Mouse (Mus musculus) lung, postnatal 10 days (tissue): Measurements from ENCODE around the gene Nppa.

ENCODE experiments used
- DNase-seq: peaks from one replicate; pipeline ENCODE4 v3.0.0; 2021

Gene Nppa

GRCm38 (mm10) chr4:148000202-148000772 is at the start of gene Nppa:
Gene Nppa, plus strand, starts transcription at chr4:148000722.
- DNase-seq = no peak

GRCm38 (mm10) chr4:147953590-147953989 is 46.9 kb upstream of the Nppa start:
- DNase-seq = peak; percentile 47

GRCm38 (mm10) chr4:147957141-147957540 is 43.4 kb upstream of the Nppa start:
- DNase-seq = no peak

GRCm38 (mm10) chr4:147959881-147960831 is 40.4 kb upstream of the Nppa start:
- peak; percentile 68 for DNase-seq

- no peak for DNase-seq
Observed at GRCm38 (mm10) chr4:147962781-147963180, 37.7 kb upstream of the Nppa start.

GRCm38 (mm10) chr4:147963623-147964022 is 36.9 kb upstream of the Nppa start:
- DNase-seq = no peak

GRCm38 (mm10) chr4:147965712-147966111 is 34.8 kb upstream of the Nppa start:
- DNase-seq = no peak

GRCm38 (mm10) chr4:147968816-147969215 is 31.7 kb upstream of the Nppa start:
- DNase-seq = no peak

- no peak for DNase-seq
Observed at GRCm38 (mm10) chr4:147969337-147969736, 31.2 kb upstream of the Nppa start.

GRCm38 (mm10) chr4:147976237-147976636 is 24.3 kb upstream of the Nppa start:
- no peak for DNase-seq

- DNase-seq = no peak
Observed at GRCm38 (mm10) chr4:147977726-147978125, 22.8 kb upstream of the Nppa start.

- DNase-seq = no peak
Observed at GRCm38 (mm10) chr4:147978391-147978790, 22.1 kb upstream of the Nppa start.

- no peak for DNase-seq
Observed at GRCm38 (mm10) chr4:147979441-147979860, 21.1 kb upstream of the Nppa start.

GRCm38 (mm10) chr4:147985205-147986132 is 15.1 kb upstream of the Nppa start, which contains the start of gene Nppb:
Gene Nppb, plus strand, starts transcription at chr4:147985788.
- DNase-seq = peak; percentile 43

- no peak for DNase-seq
Observed at GRCm38 (mm10) chr4:147993571-147994095, 6.9 kb upstream of the Nppa start.

GRCm38 (mm10) chr4:147995311-147995710 is 5.2 kb upstream of the Nppa start:
- no peak for DNase-seq

- DNase-seq = no peak
Observed at GRCm38 (mm10) chr4:148001013-148001789, 679 bp downstream of the Nppa start.

- DNase-seq = no peak
Observed at GRCm38 (mm10) chr4:148001866-148002265, 1.3 kb downstream of the Nppa start.

- DNase-seq = no peak
Observed at GRCm38 (mm10) chr4:148004361-148004760, 3.8 kb downstream of the Nppa start.

- peak; percentile 54 for DNase-seq
Observed at GRCm38 (mm10) chr4:148008412-148008811, 7.9 kb downstream of the Nppa start.

GRCm38 (mm10) chr4:148009641-148010040 is 9.1 kb downstream of the Nppa start:
- no peak for DNase-seq

- DNase-seq = no peak
Observed at GRCm38 (mm10) chr4:148011332-148011731, 10.8 kb downstream of the Nppa start.
